Mouse (Mus musculus): ENCODE data around the gene Adcy10.
A peak's percentile ranks its signal among the peaks of the same experiment; 100 is the strongest.

The Adcy10 gene

DNA sequence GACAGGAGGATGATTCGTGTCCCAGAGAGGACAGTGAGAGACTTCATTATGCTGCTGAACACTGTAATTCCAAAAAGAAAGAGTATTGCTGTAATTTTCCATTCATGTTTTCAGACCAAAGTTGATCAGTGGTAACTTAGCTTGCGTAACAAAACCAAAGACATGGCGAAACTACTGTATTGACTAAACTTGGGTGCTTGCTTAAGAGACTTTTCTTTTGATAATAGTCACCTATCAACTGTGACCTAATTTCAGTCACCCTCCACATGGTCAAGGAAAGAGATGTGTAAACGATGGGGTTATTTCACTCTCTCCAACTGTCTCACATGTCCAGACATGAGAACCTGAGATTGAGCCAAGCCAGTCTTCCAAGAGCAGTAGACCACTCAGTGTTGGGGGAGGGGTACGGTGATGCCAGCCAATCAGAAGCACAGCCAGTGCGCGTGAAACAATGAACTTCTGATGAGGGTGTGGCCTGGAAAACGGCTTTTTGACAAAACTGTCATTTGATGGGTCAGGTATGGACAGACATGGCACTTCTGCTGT lies at the start of gene Adcy10:
Adcy10 (plus strand) TSS at position 496 of the 546 bp plus-strand sequence.
- DNase-seq (ENCODE audit: low read depth, low spot score): no peak

DNA sequence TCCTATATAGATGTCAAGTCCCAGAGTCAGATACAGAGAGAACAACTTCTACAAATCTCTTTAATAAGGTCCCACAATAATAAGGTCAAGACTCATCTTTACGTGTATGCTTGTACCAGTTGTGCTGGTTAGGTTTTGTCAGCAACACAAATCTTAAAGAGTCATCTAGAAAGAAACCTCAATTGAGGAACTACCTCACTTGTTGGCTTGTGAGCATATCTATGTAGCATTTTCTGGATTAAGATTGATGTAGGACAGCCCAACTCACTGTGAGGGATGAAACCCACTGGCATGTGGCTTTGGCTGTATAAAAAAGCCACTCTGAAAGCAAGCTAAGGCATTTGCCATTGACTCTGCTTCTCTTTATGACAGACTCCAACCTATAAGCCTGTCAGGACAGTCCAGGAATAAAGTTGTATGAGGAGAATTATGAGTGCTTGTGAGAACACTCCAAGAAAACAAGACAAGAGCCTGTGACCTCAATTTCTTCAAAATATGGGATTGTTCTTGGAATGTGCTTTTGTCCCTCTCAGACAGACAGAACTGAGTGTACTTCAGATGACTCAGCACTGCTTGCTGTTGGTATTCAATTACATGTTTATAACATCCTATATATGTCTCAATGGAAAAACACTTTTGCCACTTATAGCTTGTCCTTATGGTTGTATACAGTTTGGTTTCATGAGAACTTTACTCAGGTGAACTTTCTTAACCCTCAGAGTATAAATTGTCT lies 46.5 kb upstream of the Adcy10 start:
- no peak for DNase-seq (ENCODE audit: low read depth, low spot score)

GRCm38 (mm10) chr1:165440788-165441187 lies 44.2 kb upstream of the Adcy10 start:
- no peak for DNase-seq (ENCODE audit: low read depth, low spot score)

GRCm38 (mm10) chr1:165441201-165441600 lies 43.8 kb upstream of the Adcy10 start:
- DNase-seq (ENCODE audit: low read depth, low spot score): no peak

- DNase-seq (ENCODE audit: low read depth, low spot score): no peak
These were observed 43.3 kb upstream of the Adcy10 start for GRCm38 (mm10) chr1:165441719-165442118.

GRCm38 (mm10) chr1:165459041-165459502 lies 25.9 kb upstream of the Adcy10 start:
- no peak for DNase-seq (ENCODE audit: low read depth, low spot score)

GRCm38 (mm10) chr1:165459503-165460181 lies 25.3 kb upstream of the Adcy10 start:
- DNase-seq (ENCODE audit: low read depth, low spot score): peak; percentile 31

DNA sequence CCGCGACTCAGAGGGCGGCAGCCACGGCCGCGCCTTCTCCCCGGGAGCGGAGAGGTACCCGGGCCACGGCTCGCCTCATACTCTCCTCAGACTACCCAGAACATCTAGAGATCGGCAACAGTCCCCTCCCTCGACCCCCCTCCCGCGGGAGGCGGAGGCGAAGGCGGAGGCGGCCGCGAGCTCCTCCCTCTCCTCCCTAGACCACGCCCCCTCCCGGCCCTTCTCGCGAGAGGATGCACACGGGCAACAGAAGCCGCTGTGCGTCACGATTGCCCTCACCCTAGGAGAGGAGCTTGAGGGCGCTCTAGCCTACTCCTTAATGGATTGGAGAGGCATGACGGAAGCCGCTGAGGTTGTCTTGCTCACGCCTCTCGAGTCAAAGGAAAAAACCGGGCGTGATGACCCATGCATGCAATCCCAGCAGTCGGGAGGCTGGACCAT lies 24.6 kb upstream of the Adcy10 start, which contains the start of the genes Dcaf6 and Mpc2:
Dcaf6 (minus strand) TSS at position 116 of the 441 bp plus-strand sequence.
Mpc2 (plus strand) TSS at position 278 of the 441 bp plus-strand sequence.
- peak; percentile 97 for DNase-seq (ENCODE audit: low read depth, low spot score)

DNA sequence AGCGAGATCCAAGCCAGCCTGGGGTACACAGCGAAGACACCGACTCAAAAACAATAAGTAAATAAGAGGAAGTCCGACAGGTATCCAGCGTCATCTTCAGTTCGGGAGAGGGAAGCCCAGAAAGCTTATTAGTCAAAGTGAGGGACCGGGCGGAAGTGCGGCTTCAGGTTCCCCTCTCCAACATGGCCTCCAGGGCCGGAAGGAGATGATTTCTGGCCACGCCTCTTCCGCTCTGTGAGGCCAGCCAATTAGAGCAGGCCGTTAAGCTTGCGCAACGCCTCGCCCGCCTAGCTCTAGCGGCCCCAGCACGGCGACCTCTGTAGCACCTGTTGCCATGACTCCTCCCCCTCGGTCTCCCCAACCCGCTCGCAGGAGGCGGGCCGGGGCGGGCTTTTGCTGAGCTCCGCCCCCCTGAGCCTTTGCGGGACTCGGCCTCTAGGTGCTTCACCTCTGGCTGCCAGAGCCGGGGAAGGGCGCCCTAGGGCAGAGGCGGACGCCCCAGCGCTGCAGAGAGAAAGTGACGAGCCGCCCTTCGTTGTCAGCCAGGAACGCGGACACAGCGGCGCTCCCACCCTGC lies 24.1 kb upstream of the Adcy10 start:
- DNase-seq (ENCODE audit: low read depth, low spot score): peak; percentile 99

DNA sequence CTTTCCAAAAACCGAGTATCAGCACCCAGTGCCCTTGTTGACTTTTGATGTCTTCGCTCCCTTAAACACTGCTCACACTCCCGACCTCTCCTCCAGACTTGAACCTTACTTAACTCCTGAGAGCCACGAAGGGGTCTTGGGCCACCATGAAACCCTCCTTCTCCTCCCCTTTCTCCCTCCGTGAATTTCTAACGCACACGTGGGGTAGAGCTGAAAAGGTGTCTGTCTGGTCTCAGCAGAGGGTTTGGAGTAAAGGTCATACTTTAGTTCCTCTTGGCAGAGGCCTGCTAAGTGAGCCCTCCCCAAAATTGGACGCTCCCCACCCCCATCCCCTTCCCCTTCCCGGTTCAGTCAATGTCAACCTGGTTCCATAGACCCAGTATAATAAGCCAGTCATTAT lies 23.3 kb upstream of the Adcy10 start:
- peak; percentile 4 for DNase-seq (ENCODE audit: low read depth, low spot score)

DNA sequence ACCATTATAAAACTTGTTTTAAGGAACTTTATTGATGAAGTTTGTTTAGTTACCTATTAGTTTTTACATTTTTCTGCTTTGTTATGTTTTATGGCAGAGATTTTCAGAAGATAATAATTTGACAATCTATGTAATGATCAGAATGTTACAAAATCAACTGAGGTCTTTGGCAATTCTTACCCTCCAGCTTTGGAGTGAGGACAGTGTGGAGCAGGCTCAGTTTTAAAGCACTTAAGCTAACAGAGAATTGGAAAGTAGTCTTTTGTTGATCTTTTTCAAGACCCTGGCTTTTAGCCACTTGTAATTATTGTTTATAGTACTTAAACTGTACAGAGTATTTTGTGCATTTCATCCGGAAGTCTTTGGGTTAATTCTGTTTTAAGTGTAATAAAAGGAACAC lies 22.1 kb upstream of the Adcy10 start:
- no peak for DNase-seq (ENCODE audit: low read depth, low spot score)

DNA sequence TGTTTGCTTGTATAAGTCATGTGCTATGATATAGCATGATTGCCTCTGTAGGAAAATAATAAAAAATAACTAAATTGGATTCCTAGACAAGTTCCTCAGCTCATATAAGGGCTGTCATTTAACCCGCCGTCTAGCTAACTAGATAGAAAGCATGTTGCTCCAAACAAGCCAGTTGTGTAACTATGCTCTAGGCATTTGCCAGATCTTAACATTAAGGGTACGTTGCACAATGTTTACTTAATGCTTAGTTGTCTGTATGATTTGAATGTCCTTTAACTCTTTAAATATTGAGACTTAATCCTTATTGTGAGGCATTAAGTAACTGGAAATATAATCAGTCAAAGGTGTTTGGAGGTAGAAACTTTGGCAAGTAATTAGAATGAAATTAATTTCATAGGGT lies 20.4 kb upstream of the Adcy10 start:
- DNase-seq (ENCODE audit: low read depth, low spot score): no peak

- DNase-seq (ENCODE audit: low read depth, low spot score): no peak
These were observed 16.0 kb upstream of the Adcy10 start for GRCm38 (mm10) chr1:165468971-165469370.

GRCm38 (mm10) chr1:165469717-165470116 lies 15.3 kb upstream of the Adcy10 start:
- no peak for DNase-seq (ENCODE audit: low read depth, low spot score)

DNA sequence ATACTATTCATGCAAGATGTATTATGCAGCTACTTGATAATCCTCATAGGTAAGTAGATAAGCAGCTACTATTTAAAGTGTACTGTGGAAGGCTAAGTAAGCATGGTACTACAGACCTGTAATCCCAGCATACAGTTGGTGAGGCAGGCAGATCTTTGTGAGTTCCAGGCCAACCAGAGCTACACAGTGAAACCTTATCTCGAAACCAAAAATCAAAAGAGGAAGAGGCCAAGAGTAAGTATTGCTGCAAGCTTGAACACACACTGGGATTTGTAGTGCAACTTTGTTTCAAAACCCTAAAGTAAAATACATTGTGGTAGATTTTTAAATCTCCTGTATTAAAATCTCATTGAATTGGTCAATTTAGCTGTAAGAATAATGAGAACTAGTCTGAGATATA lies 13.5 kb upstream of the Adcy10 start:
- no peak for DNase-seq (ENCODE audit: low read depth, low spot score)

DNA sequence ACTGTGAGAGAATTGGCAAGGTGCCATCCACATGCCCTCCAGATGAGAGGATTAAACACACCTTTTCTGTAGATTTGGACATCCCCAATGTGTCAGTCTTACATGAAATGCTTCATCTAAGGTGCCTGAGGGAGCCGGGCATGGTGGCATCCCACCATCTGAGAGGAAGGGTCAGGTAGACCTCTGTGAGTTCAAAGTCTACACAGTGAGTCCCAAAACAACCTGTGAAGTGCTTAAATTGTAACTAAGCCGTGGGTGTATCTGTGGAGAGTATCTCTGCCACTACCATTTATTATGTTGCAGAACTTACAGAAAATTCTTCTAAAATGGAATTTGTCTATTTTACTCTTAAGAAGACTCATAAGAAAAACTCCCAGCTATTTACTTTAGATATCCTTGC lies 1.1 kb downstream of the Adcy10 start:
- DNase-seq (ENCODE audit: low read depth, low spot score): no peak

DNA sequence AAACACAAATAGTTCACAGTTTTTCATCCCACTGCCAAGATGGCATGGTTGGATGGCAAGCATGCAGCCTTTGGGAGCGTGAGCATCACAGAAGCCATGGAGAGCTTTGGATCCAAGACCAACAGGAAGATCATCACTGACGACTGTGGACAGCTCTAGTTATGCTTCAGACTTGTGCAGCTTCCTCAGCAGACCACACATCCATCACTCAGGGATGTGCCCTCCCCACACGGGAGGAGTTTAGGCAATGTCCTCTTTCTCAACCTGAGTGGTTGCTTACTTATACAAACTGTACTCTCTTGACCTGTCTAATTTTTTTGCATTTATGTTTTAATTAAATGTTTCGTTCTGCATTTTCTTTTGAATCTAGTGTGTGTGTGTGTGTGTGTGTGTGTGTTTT lies 4.2 kb downstream of the Adcy10 start:
- DNase-seq (ENCODE audit: low read depth, low spot score): no peak

DNA sequence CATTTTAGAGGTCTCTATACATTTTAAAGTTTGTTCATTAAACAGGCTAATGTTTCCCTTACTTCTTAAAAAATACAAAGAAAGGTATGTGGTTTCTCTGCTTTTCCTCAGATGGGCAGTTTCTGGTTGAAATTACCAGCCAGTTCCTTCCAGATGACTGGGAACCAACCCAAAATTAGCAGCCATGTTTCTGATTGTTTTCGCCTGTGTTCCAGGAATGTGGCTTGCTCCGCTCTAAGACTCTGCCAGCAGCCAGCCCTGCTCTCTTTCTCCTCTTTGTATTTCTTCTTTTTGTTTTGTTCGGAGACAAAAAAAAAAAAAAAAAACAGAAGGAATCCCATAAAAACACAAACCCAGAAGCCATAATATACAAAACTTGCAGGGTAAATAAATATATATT lies 13.9 kb downstream of the Adcy10 start:
- DNase-seq (ENCODE audit: low read depth, low spot score): no peak

- DNase-seq (ENCODE audit: low read depth, low spot score): peak; percentile 21
These were observed 18.5 kb downstream of the Adcy10 start for GRCm38 (mm10) chr1:165503307-165504024.

DNA sequence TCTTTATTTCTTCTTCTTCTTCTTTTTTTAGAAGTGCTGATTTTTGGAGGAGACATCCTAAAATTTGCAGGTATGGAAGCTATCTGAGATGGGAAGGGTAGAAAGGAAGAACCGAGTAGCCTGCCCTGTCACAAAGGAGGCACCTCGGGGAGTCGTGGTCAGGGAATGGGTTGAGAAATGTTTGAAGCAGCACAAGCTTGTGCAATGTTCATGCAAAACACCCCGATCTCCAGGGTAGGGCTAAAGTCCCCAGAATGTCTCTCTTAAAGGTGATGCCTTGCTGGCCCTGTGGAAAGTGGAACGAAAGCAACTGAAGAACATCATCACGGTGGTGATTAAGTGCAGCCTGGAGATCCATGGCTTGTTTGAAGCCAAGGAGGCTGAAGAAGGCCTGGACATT lies 21.3 kb downstream of the Adcy10 start:
- DNase-seq (ENCODE audit: low read depth, low spot score): no peak

DNA sequence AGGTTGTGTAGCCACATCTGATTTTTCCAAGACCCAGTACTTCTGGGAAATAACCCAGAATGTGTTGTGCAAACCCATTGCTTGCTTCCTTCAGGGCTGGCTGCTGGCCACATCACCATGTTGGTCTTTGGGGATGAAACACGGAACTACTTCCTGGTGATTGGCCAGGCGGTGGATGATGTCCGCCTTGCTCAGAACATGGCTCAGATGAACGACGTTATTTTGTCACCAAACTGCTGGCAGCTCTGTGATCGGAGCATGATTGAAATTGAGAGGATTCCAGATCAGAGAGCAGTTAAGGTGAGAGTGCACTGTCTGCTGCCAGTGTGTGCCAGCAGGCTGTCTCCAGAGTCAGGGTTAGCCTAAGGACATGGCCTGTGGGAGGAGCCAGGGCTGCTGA lies 25.2 kb downstream of the Adcy10 start:
- no peak for DNase-seq (ENCODE audit: low read depth, low spot score)

DNA sequence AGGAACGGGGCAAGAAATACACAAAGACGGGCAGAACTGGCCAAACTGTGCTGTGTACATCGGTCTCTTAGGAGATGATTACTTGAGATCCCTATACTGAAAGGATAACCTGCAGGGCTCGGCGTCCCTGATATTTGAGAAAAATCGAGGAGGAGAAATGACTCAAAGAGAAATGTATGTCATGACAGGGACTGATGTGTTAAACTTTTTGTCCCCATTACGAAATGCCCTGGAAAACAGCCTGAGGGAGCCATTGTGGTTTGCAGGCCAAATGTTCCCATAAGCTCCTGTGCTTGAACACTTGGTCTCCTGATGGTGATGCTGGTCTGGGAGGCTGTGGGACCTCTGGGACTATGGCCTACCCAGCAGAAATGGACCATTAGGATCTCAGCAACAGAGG lies 35.7 kb downstream of the Adcy10 start:
- no peak for DNase-seq (ENCODE audit: low read depth, low spot score)
